Mouse (Mus musculus) lung, embryonic 14.5 days (tissue): ENCODE measurements around the gene Ssu2. TPM values are rescaled to one million over a fixed set of nuclear protein-coding genes. Genes with fewer than 3 reads are reported as not detected.
A peak's percentile ranks its signal among the peaks of the same experiment; 100 is the strongest.

Experiments used
- ATAC-seq: fragments of 200-750 bp; cut with Nextera tagmentation; 2 replicates; pipeline ENCODE4 v1.8.0; 2017; ENCODE audit warnings: mild to moderate bottlenecking, moderate TSS enrichment, moderate library complexity; ENCODE audit not compliant: insufficient read depth
- DNase-seq: peaks from one replicate; pipeline ENCODE4 v3.0.0-alpha.2; 2015
- H3K27ac ChIP-seq: fragments of 300-500 bp; sonication (generic); 2 replicates; pipeline ENCODE4 v1.5.1; 2014; ENCODE audit warnings: low read depth, mild to moderate bottlenecking, moderate library complexity
- H3K27me3 ChIP-seq: fragments of 300-500 bp; sonication (generic); 2 replicates; pipeline ENCODE4 v1.6.1; 2014; ENCODE audit warnings: low read length, control low read depth; ENCODE audit not compliant: insufficient read depth
- H3K36me3 ChIP-seq: fragments of 300-500 bp; sonication (generic); 2 replicates; pipeline ENCODE4 v1.6.1; 2014; ENCODE audit warnings: control low read depth; ENCODE audit not compliant: insufficient read depth
- H3K4me1 ChIP-seq: fragments of 300-500 bp; sonication (generic); 2 replicates; pipeline ENCODE4 v1.6.1; 2014; ENCODE audit warnings: antibody characterized with exemption, control low read depth; ENCODE audit not compliant: insufficient read depth
- H3K4me2 ChIP-seq: fragments of 300-500 bp; sonication (generic); 2 replicates; pipeline ENCODE4 v1.6.1; 2014; ENCODE audit warnings: mild to moderate bottlenecking
- H3K4me3 ChIP-seq: fragments of 300-500 bp; sonication (generic); 2 replicates; pipeline ENCODE4 v1.5.1; 2014; ENCODE audit warnings: low read depth, low read length
- H3K9ac ChIP-seq: fragments of 300-500 bp; sonication (generic); 2 replicates; pipeline ENCODE4 v1.6.1; 2014
- H3K9me3 ChIP-seq: fragments of 300-500 bp; sonication (generic); 2 replicates; pipeline ENCODE4 v1.6.1; 2016; ENCODE audit warnings: low read depth, low read length, control low read depth
- CTCF ChIP-seq: IDR thresholded peaks from 2 replicates; pipeline ENCODE4 v1.5.1; 2016; ENCODE audit warnings: antibody characterized with exemption, low read depth
- WGBS: fragments of 180-500 bp; shearing (Covaris S2); extraction: QIAGEN DNeasy Blood & Tissue Kit; methylation state at CpG from one replicate; pipeline ENCODE4 v1.1.7; 2014; 5-methylcytosine and 5-hydroxymethylcytosine counted together
- polyA plus RNA-seq: library from polyadenylated mRNA; unstranded; fragments of >200 nt; fragmentation: Nextera tagmentation; extraction: Ambion mirVana; gene quantifications from 2 replicates; pipeline ENCODE4 v1.2.1, GENCODE M21; 2014

Ssu2 gene
- polyA plus RNA-seq, 1 experiment from 2014 or later: 2.4 TPM

DNA sequence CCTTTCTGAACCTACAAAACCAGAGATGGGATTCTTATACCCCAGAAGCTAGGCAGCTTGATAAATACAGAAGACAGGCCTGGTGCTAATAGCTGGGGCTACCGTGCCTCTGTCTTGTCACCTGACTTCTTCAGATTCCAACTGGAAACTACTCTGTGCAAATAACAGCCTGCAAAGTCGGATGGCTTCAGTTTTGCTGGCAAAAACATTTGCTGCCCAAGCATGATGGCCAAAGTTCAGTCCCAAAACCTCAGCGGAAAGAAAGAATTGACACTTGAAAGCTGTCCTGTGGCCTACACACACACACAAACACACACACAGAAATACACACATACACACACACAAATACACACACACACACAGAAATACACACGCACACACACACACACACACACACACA is 48.8 kb downstream of the Ssu2 start:
- no peak for DNase-seq
- no peak overlapping the region for H3K4me2 ChIP-seq
- no peak overlapping the region for H3K9ac ChIP-seq
- no peak for ATAC-seq
- no peak overlapping the region for H3K27ac ChIP-seq
- no peaks in the 10 kb centered on the region for H3K27me3 ChIP-seq
- H3K36me3 ChIP-seq: no peaks in the 10 kb centered on the region
- WGBS: 73% methylated on average over 4 of the region's 4 CpGs
- H3K4me3 ChIP-seq: no peak overlapping the region
- H3K9me3 ChIP-seq: no peaks in the 10 kb centered on the region
- TF ChIP-seq CTCF: no peak
- H3K4me1 ChIP-seq: no peaks in the 10 kb centered on the region

DNA sequence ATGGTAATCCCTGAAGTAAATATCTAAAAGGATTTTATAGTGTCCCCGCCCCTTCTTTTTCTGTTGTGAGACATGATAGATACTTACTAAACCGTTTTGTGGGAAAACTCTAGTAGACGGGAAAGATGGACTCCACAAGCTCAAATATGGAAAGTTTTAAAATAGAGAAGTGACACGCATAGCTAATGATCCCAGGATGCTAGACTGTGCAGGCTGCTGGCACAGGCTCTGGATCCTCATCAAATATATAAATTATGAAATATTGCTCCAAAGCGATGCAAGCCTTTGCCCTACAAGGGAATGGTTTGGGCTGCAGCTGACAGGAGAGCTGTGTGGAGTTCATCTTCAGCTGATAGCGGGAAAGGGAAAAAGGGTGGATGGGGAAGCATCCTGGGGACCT is 50.2 kb downstream of the Ssu2 start:
- Histone ChIP-seq H3K36me3 (no peaks in the 10 kb centered on the region), H3K4me3 (no peak overlapping the region), H3K4me2 (no peak overlapping the region), H3K27ac (no peak overlapping the region), H3K27me3 (no peaks in the 10 kb centered on the region), H3K9ac (no peak overlapping the region), H3K9me3 (no peaks in the 10 kb centered on the region), H3K4me1 (no peaks in the 10 kb centered on the region)
- 71% methylated on average over 6 of the region's 6 CpGs for WGBS
- no peak for DNase-seq
- no peak for TF ChIP-seq CTCF
- ATAC-seq: no peak

DNA sequence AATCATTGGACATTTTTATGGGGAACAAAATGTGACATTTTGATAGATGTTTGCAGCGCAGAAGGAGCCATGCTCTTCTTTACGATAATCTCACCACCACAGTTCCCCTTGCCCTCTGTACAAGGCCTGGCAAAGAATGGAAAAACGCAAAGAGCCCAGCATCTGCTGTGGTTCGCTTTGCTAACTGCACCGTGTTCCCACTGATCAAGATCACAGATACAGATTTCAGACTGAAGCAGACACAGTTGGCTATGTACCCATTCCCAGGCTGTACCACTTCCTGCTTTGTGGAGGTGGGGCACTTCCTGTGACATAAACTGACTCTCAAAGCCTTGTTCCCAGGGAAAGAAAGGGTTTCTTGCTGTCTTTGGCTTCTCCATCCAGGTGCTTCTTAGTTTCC is 53.9 kb downstream of the Ssu2 start:
- Histone ChIP-seq H3K36me3 (no peaks in the 10 kb centered on the region), H3K27me3 (no peaks in the 10 kb centered on the region), H3K4me1 (no peaks in the 10 kb centered on the region), H3K27ac (no peak overlapping the region), H3K4me2 (no peak overlapping the region), H3K9me3 (no peaks in the 10 kb centered on the region), H3K9ac (no peak overlapping the region), H3K4me3 (no peak overlapping the region)
- 74% methylated on average over 5 of the region's 5 CpGs for WGBS
- ATAC-seq: no peak
- TF ChIP-seq CTCF: no peak
- no peak for DNase-seq

- no peak overlapping the region for H3K4me2 ChIP-seq
- H3K36me3 ChIP-seq: no peaks in the 10 kb centered on the region
- H3K9ac ChIP-seq: no peak overlapping the region
- no peak for DNase-seq
- WGBS: 62% methylated on average over 6 of the region's 6 CpGs
- no peaks in the 10 kb centered on the region for H3K4me1 ChIP-seq
- TF ChIP-seq CTCF: no peak
- H3K27ac ChIP-seq: no peak overlapping the region
- no peaks in the 10 kb centered on the region for H3K9me3 ChIP-seq
- no peak for ATAC-seq
- H3K4me3 ChIP-seq: no peak overlapping the region
- H3K27me3 ChIP-seq: no peaks in the 10 kb centered on the region
Observed at GRCm38 (mm10) chr6:112331223-112331598, 56.6 kb downstream of the Ssu2 start.

DNA sequence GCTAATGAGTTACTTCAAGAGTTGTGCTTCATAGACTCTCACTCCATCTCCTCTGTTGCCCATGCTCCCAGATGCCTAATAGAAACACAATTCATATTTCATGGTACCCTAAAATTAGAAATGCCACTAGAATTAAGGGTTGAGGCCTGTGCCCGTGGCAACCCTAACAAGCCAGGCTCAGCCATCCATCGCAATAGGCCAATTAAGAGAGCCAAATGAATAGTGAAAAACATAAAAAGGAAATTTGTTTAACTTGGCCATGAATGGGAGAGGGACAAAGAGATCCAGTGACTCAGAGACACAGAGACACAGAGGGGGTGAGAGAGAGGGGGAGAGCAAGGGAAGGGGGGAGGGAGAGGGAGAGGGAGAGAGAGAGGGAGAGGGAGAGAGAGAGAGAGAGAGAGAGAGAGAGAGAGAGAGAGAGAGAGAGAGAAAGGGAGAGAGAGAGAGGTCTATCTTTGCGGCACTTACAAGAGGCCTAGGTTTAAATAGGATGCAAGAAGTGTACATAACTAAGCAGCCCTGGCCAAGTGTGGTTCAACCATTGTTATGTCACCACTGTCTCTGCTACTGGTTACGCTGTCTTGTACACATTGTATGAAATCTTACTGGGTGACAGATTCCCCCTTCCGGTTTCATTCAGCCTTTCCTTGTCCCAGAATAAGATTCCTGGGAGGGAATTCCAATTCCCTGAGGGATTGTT is 57.2 kb downstream of the Ssu2 start:
- DNase-seq (no peak), ATAC-seq (no peak)
- Histone ChIP-seq H3K9ac (no peak overlapping the region), H3K4me1 (no peaks in the 10 kb centered on the region), H3K27me3 (no peaks in the 10 kb centered on the region), H3K9me3 (no peaks in the 10 kb centered on the region), H3K4me3 (no peak overlapping the region), H3K4me2 (no peak overlapping the region), H3K27ac (no peak overlapping the region), H3K36me3 (no peaks in the 10 kb centered on the region)
- TF ChIP-seq CTCF: no peak
- WGBS: 81% methylated on average over 5 of the region's 5 CpGs

DNA sequence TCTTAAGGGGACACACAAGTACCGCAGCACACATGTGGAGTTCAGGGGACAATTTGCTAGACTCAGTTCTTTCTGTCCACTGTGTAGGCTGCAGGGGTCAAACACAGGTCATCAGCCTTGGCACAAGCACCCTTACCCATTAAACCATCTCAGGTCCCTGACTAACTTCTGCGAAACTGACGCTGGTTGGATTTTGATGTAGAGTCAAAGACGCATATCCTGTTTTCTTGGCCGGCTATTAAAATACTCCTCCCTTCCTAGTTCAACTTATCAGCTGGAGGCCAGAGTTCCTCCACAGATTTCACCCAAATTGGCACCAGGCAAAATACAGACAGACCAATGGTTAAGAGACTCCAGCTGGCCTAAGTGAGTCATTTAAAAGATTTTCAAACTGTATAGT is 60.0 kb downstream of the Ssu2 start:
- Histone ChIP-seq H3K4me2 (no peak overlapping the region), H3K4me1 (no peaks in the 10 kb centered on the region), H3K36me3 (no peaks in the 10 kb centered on the region), H3K27ac (no peak overlapping the region), H3K9me3 (no peaks in the 10 kb centered on the region), H3K9ac (no peak overlapping the region), H3K27me3 (no peaks in the 10 kb centered on the region), H3K4me3 (no peak overlapping the region)
- DNase-seq (peak; percentile 17), ATAC-seq (no peak)
- TF ChIP-seq CTCF: no peak
- 57% methylated on average over 5 of the region's 5 CpGs for WGBS

- no peak for TF ChIP-seq CTCF
- DNase-seq (no peak), ATAC-seq (no peak)
- no peaks in the 10 kb centered on the region for H3K27me3 ChIP-seq
- no peaks in the 10 kb centered on the region for H3K9me3 ChIP-seq
- no peak overlapping the region for H3K4me2 ChIP-seq
- no peak overlapping the region for H3K27ac ChIP-seq
- 84% methylated on average over 3 of the region's 3 CpGs for WGBS
- no peaks in the 10 kb centered on the region for H3K4me1 ChIP-seq
- H3K9ac ChIP-seq: no peak overlapping the region
- H3K36me3 ChIP-seq: no peaks in the 10 kb centered on the region
- H3K4me3 ChIP-seq: no peak overlapping the region
Observed at GRCm38 (mm10) chr6:112325213-112325612, 62.6 kb downstream of the Ssu2 start.
